Mouse (Mus musculus) limb, embryonic 13.5 days (tissue): Measurements from ENCODE around the gene Ipo11. TPM values are rescaled to one million over a fixed set of nuclear protein-coding genes. Genes with fewer than 3 reads are reported as not detected.

Experiments used
- ATAC-seq: fragments of 200-750 bp; cut with Nextera tagmentation; 2 replicates; pipeline ENCODE4 v1.8.0; 2017; ENCODE audit warnings: low read depth, moderate number of reproducible peaks, moderate TSS enrichment; ENCODE audit not compliant: low FRiP score
- H3K27ac ChIP-seq: fragments of 300-500 bp; sonication (generic); 2 replicates; pipeline ENCODE4 v1.5.1; 2015; ENCODE audit warnings: inconsistent platforms, mild to moderate bottlenecking, moderate library complexity
- H3K27me3 ChIP-seq: fragments of 300-500 bp; sonication (generic); 2 replicates; pipeline ENCODE4 v1.6.1; 2015; ENCODE audit warnings: mild to moderate bottlenecking, inconsistent platforms
- H3K36me3 ChIP-seq: fragments of 300-500 bp; sonication (generic); 2 replicates; pipeline ENCODE4 v1.6.1; 2015; ENCODE audit warnings: inconsistent platforms, mild to moderate bottlenecking, moderate library complexity
- H3K4me1 ChIP-seq: fragments of 300-500 bp; sonication (generic); 2 replicates; pipeline ENCODE4 v1.6.1; 2015; ENCODE audit warnings: inconsistent platforms
- H3K4me2 ChIP-seq: fragments of 300-500 bp; sonication (generic); replicated peaks from 2 replicates; pipeline ENCODE4 v1.6.1; 2015; ENCODE audit warnings: inconsistent platforms, mild to moderate bottlenecking, moderate library complexity
- H3K4me3 ChIP-seq: fragments of 300-500 bp; sonication (generic); 2 replicates; pipeline ENCODE4 v1.5.1; 2015; ENCODE audit warnings: moderate library complexity, mild to moderate bottlenecking, inconsistent platforms
- H3K9ac ChIP-seq: fragments of 300-500 bp; sonication (generic); 2 replicates; pipeline ENCODE4 v1.6.1; 2015; ENCODE audit warnings: mild to moderate bottlenecking, inconsistent platforms
- H3K9me3 ChIP-seq: fragments of 300-500 bp; sonication (generic); 2 replicates; pipeline ENCODE4 v1.6.1; 2016; ENCODE audit warnings: inconsistent platforms
- WGBS: fragments of 180-500 bp; shearing (Covaris S2); methylation state at CpG from one replicate; pipeline ENCODE4 v1.1.7; 2015; 5-methylcytosine and 5-hydroxymethylcytosine counted together
- polyA plus RNA-seq: library from polyadenylated mRNA; unstranded; fragments of >200 nt; fragmentation: Nextera tagmentation; extraction: Ambion mirVana; gene quantifications from 2 replicates; pipeline ENCODE4 v1.2.1, GENCODE M21; 2015

Ipo11 gene
- polyA plus RNA-seq, 1 experiment from 2014 or later = 46.3 TPM

- WGBS = 90% methylated on average over 2 of the region's 2 CpGs
Observed at GRCm38 (mm10) chr13:106808315-106808714, 128.4 kb downstream of the Ipo11 start.

DNA sequence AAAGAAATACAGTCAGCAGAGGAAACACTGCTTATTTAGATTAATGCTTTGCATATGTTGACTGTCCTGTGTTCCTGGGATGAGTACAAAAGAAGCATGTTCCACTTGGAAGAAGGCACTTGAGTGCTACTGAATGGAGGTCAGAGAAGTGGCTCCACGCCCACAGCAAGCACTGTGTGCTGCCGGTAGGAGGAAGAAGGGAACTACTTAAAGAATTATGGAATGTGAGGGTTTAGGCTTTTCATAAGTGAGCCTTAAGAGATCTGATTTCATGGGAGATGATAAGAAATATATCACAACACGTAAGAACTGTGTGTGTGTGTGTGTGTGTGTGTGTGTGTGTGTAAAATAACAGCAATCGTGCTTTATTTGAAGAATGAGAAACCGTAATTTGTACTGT, 129.5 kb downstream of the Ipo11 start:
- Histone ChIP-seq H3K27ac (no peak overlapping the region), H3K36me3 (peaks cover 27% of the 10 kb centered on the region), H3K9me3 (no peaks in the 10 kb centered on the region), H3K4me1 (no peaks in the 10 kb centered on the region), H3K4me2 (no peak overlapping the region), H3K27me3 (no peaks in the 10 kb centered on the region), H3K9ac (no peak overlapping the region), H3K4me3 (no peak overlapping the region)
- 91% methylated on average over 5 of the region's 5 CpGs for WGBS
- no peak for ATAC-seq

More at GRCm38 (mm10) chr13:106808315-106808714, 128.4 kb downstream of the Ipo11 start:
- ATAC-seq = no peak
- Histone ChIP-seq H3K27ac (no peak overlapping the region), H3K4me2 (no peak overlapping the region), H3K4me3 (no peak overlapping the region), H3K4me1 (no peaks in the 10 kb centered on the region), H3K9ac (no peak overlapping the region), H3K36me3 (peaks cover 28% of the 10 kb centered on the region), H3K9me3 (no peaks in the 10 kb centered on the region), H3K27me3 (no peaks in the 10 kb centered on the region)

DNA sequence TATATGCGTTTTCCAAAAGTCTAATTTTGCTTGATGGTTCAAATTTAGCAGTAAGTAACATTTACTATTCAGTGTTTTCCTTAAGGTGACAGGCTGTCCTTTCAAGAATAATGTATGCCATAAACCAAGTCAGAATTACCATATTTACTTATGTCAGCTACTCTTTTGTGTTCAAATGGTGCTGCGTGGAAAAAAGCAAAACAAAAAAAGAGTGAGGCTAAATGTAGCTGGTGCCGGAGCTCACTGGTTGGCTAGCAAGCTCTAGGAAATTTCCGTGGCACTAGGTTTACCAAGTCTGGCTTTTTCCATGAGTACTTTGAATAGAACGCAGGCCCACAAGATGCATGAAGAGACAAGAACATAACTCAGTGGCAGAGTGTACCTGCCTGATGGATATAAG, 131.6 kb downstream of the Ipo11 start:
- 92% methylated on average over 5 of the region's 5 CpGs for WGBS
- H3K36me3 ChIP-seq = peaks cover 23% of the 10 kb centered on the region
- H3K9me3 ChIP-seq = no peaks in the 10 kb centered on the region
- no peak overlapping the region for H3K4me2 ChIP-seq
- H3K27me3 ChIP-seq = no peaks in the 10 kb centered on the region
- ATAC-seq = no peak
- H3K4me1 ChIP-seq = no peaks in the 10 kb centered on the region
- no peak overlapping the region for H3K4me3 ChIP-seq
- no peak overlapping the region for H3K9ac ChIP-seq
- no peak overlapping the region for H3K27ac ChIP-seq

- H3K27ac ChIP-seq = no peak overlapping the region
- 29% methylated on average over 3 of the region's 3 CpGs for WGBS
- no peak overlapping the region for H3K9ac ChIP-seq
- no peaks in the 10 kb centered on the region for H3K27me3 ChIP-seq
- no peak overlapping the region for H3K4me3 ChIP-seq
- peaks cover 34% of the 10 kb centered on the region for H3K36me3 ChIP-seq
- no peak overlapping the region for H3K4me2 ChIP-seq
- peaks cover 7% of the 10 kb centered on the region; the same call in 1 of the 2 replicates for H3K4me1 ChIP-seq
- peak; percentile 48; the same call in 1 of the 2 replicates for ATAC-seq
- no peaks in the 10 kb centered on the region for H3K9me3 ChIP-seq
Observed at GRCm38 (mm10) chr13:106798026-106798425, 138.7 kb downstream of the Ipo11 start.

DNA sequence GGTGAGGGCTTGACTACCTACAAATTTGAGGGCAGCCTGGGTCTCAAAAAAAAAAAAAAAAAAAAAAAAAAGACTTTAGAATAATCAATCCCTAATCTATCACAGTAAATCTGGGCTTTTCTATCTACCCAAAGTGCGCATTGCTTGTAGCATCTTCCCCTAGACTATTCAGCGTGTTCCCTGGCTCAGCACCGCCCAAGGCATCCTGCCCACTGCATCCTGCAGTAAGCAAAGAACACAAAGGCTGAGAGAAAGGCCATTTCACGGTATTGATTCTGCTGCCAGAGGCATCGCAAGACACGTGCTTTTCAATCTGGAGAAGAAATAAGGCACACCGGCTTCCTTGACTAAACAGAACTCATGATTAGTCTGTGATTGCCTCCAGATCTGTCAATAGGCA, 147.9 kb downstream of the Ipo11 start:
- no peak for ATAC-seq
- Histone ChIP-seq H3K27me3 (no peaks in the 10 kb centered on the region), H3K4me1 (no peaks in the 10 kb centered on the region), H3K4me2 (no peak overlapping the region), H3K27ac (no peak overlapping the region), H3K4me3 (no peak overlapping the region), H3K9ac (no peak overlapping the region), H3K9me3 (no peaks in the 10 kb centered on the region), H3K36me3 (peaks cover 23% of the 10 kb centered on the region)
- 92% methylated on average over 7 of the region's 7 CpGs for WGBS

GRCm38 (mm10) chr13:106768807-106769206, 168.0 kb downstream of the Ipo11 start:
- Histone ChIP-seq H3K9me3 (no peaks in the 10 kb centered on the region), H3K4me1 (no peaks in the 10 kb centered on the region), H3K4me3 (no peak overlapping the region), H3K9ac (no peak overlapping the region), H3K27me3 (no peaks in the 10 kb centered on the region), H3K4me2 (no peak overlapping the region), H3K36me3 (no peaks in the 10 kb centered on the region), H3K27ac (no peak overlapping the region)
- WGBS = 85% methylated on average over 10 of the region's 10 CpGs
- ATAC-seq = no peak

- no peaks in the 10 kb centered on the region for H3K36me3 ChIP-seq
- 31% methylated on average over 1 of the region's 1 CpGs for WGBS
- H3K4me3 ChIP-seq = no peak overlapping the region
- no peak overlapping the region for H3K27ac ChIP-seq
- H3K4me2 ChIP-seq = no peak overlapping the region
- no peak overlapping the region for H3K9ac ChIP-seq
- no peaks in the 10 kb centered on the region for H3K27me3 ChIP-seq
- H3K9me3 ChIP-seq = no peaks in the 10 kb centered on the region
- no peak for ATAC-seq
- H3K4me1 ChIP-seq = peaks cover 6% of the 10 kb centered on the region; the same call in 1 of the 2 replicates
Observed at GRCm38 (mm10) chr13:106762611-106763010, 174.1 kb downstream of the Ipo11 start.

- Histone ChIP-seq H3K4me3 (no peak overlapping the region), H3K36me3 (no peaks in the 10 kb centered on the region), H3K27me3 (no peaks in the 10 kb centered on the region), H3K9me3 (no peaks in the 10 kb centered on the region), H3K4me2 (no peak overlapping the region), H3K9ac (no peak overlapping the region), H3K27ac (no peak overlapping the region), H3K4me1 (peaks cover 6% of the 10 kb centered on the region; the same call in 1 of the 2 replicates)
- WGBS = 87% methylated on average over 1 of the region's 1 CpGs
- ATAC-seq = no peak
Observed at GRCm38 (mm10) chr13:106761661-106762060, 175.1 kb downstream of the Ipo11 start.

DNA sequence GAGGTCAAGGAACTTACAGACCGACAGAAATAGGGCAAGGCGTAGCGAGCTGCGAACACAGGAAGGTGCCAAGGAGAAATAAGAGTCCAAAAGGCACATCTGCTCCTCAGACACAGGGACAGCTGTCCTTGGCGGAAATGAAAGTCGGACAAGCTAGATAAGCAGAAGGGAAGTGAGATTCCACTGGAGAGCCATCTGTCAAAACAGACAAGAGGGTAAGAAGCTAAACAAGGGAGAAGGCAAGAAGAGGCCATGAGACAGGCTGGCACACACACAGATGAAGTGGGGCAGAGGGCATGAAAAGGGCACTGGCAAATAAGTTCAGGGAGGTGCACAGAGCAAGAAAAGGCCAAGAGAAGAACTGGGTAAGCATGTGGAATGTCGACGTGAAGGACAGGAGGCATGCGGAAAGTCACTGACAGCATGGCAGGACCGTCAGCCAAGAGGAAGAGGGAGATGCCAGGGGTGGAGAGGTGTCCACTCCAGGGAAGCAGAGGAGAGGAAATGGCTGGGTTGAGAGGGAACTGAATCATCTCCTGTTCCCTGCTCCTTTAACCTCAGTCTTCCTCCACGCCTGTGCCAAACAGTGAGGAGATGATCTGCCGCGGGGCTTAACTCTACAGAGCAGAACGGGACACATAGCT, 176.4 kb downstream of the Ipo11 start:
- no peaks in the 10 kb centered on the region for H3K9me3 ChIP-seq
- H3K4me1 ChIP-seq = peaks cover 6% of the 10 kb centered on the region; the same call in 1 of the 2 replicates
- no peaks in the 10 kb centered on the region for H3K27me3 ChIP-seq
- H3K27ac ChIP-seq = no peak overlapping the region
- H3K9ac ChIP-seq = no peak overlapping the region
- no peak overlapping the region for H3K4me3 ChIP-seq
- 79% methylated on average over 14 of the region's 14 CpGs for WGBS
- ATAC-seq = no peak
- H3K36me3 ChIP-seq = no peaks in the 10 kb centered on the region
- H3K4me2 ChIP-seq = no peak overlapping the region

- Histone ChIP-seq H3K4me3 (no peak overlapping the region), H3K27ac (no peak overlapping the region), H3K27me3 (no peaks in the 10 kb centered on the region), H3K4me1 (no peaks in the 10 kb centered on the region), H3K4me2 (no peak overlapping the region), H3K9ac (no peak overlapping the region), H3K9me3 (no peaks in the 10 kb centered on the region), H3K36me3 (no peaks in the 10 kb centered on the region)
- ATAC-seq = no peak
- WGBS = 80% methylated on average over 5 of the region's 5 CpGs
Observed at GRCm38 (mm10) chr13:106755892-106756291, 180.9 kb downstream of the Ipo11 start.

DNA sequence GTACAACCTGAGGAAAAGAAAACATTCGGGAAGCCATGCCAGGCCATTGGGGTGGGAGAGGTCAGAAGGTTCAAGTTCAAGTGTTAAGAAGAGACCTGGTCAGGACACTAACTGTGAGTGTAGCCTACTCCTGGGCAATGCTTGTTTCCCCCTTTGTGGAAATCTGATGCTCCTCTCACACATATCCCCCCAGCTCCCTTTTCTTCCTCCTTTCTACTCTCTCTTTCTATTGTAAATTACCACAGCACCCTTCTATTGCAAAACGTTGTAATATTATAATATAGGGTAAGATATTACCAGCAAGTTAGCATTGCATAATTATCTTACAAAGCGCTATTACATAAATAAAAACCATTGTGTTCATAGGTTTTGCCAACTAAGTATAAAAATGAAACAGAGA, 182.5 kb downstream of the Ipo11 start:
- no peak overlapping the region for H3K4me3 ChIP-seq
- H3K9me3 ChIP-seq = no peaks in the 10 kb centered on the region
- H3K27ac ChIP-seq = no peak overlapping the region
- no peak overlapping the region for H3K9ac ChIP-seq
- WGBS = 84% methylated on average over 3 of the region's 3 CpGs
- no peak for ATAC-seq
- H3K4me2 ChIP-seq = no peak overlapping the region
- H3K4me1 ChIP-seq = no peaks in the 10 kb centered on the region
- H3K36me3 ChIP-seq = no peaks in the 10 kb centered on the region
- no peaks in the 10 kb centered on the region for H3K27me3 ChIP-seq

GRCm38 (mm10) chr13:106751951-106752350, 184.8 kb downstream of the Ipo11 start:
- Histone ChIP-seq H3K4me1 (no peaks in the 10 kb centered on the region), H3K36me3 (no peaks in the 10 kb centered on the region), H3K4me2 (no peak overlapping the region), H3K27ac (no peak overlapping the region), H3K9me3 (no peaks in the 10 kb centered on the region), H3K4me3 (no peak overlapping the region), H3K9ac (no peak overlapping the region), H3K27me3 (no peaks in the 10 kb centered on the region)
- no peak for ATAC-seq
- WGBS = 88% methylated on average over 1 of the region's 1 CpGs

- no peaks in the 10 kb centered on the region for H3K27me3 ChIP-seq
- H3K4me3 ChIP-seq = no peak overlapping the region
- H3K4me2 ChIP-seq = no peak overlapping the region
- no peaks in the 10 kb centered on the region for H3K36me3 ChIP-seq
- no peak overlapping the region for H3K9ac ChIP-seq
- ATAC-seq = no peak
- no peak overlapping the region for H3K27ac ChIP-seq
- no peaks in the 10 kb centered on the region for H3K4me1 ChIP-seq
- no peaks in the 10 kb centered on the region for H3K9me3 ChIP-seq
- WGBS = 78% methylated on average over 5 of the region's 5 CpGs
Observed at GRCm38 (mm10) chr13:106746823-106747222, 189.9 kb downstream of the Ipo11 start.
